Comparison of ENCODE assay signal across 20 mouse cellular contexts in genomic region chr7:29374054-29374453, GRCm38 (mm10).
DNase-seq lines count a peak whose midpoint lies in the region; ATAC-seq and TF ChIP-seq lines count a peak whose summit lies in the region.
"Had no signal": no experiment of that assay in that cellular context is flagged by ENCODE, and none has a peak within 500 bp of the region (broad histone marks: within the 10 kb centered on the region; RNA-seq: fewer than 3 reads in every experiment).

No protein-coding gene starts in this region.

- no peak overlapping the region for H3K4me3 ChIP-seq in layer of hippocampus, adult 2 months
- H3K4me3 ChIP-seq in lung, adult 2 months (replicated peaks; ENCODE audit: extremely low read depth, low read depth, low read length): no peak overlapping the region
- H3K4me3 ChIP-seq in lung, embryonic 16.5 days (ENCODE audit: low read length): no peak overlapping the region
- H3K4me3 ChIP-seq: embryonic facial prominence, embryonic 10.5 days; forebrain, embryonic 13.5 days; heart, embryonic 10.5 days; heart, embryonic 15.5 days had no signal

- peak; percentile 55 for ATAC-seq in lung, embryonic 16.5 days (ENCODE audit: low read depth)
- ATAC-seq: forebrain, embryonic 13.5 days; forebrain, postnatal 0 days; hindbrain, embryonic 16.5 days had no signal

- H3K4me2 ChIP-seq in lung, embryonic 16.5 days (ENCODE audit: low read depth, low read length): no peak overlapping the region
- H3K4me2 ChIP-seq: forebrain, embryonic 13.5 days; heart, embryonic 15.5 days had no signal

- H3K27ac ChIP-seq in layer of hippocampus, adult 2 months: peak overlapping the region; percentile 56; the same call in 1 of the 2 replicates
- H3K27ac ChIP-seq in lung, embryonic 16.5 days (ENCODE audit: low read length): no peak overlapping the region
- H3K27ac ChIP-seq: embryonic facial prominence, embryonic 10.5 days; forebrain, embryonic 13.5 days; heart, embryonic 10.5 days; heart, embryonic 15.5 days had no signal

- H3K27me3 ChIP-seq in lung, embryonic 16.5 days (ENCODE audit: control insufficient read depth, insufficient read depth, low read depth, low read length): no peaks in the 10 kb centered on the region
- H3K27me3 ChIP-seq: forebrain, embryonic 13.5 days; heart, embryonic 15.5 days had no signal

- 73% methylated on average over 6 of the region's 6 CpGs for WGBS in lung, adult 2 months
- WGBS in lung, embryonic 16.5 days: 60% methylated on average over 6 of the region's 6 CpGs

- H3K9me3 ChIP-seq in lung, embryonic 16.5 days (ENCODE audit: control insufficient read depth, low read length): no peaks in the 10 kb centered on the region
- H3K9me3 ChIP-seq: embryonic facial prominence, embryonic 10.5 days; forebrain, embryonic 13.5 days; heart, embryonic 10.5 days; heart, embryonic 15.5 days had no signal

- DNase-seq in layer of hippocampus, adult 2 months (ENCODE audit: low spot score in 2 of 2): no peak
- no peak for DNase-seq in layer of hippocampus, adult 9-10 months (ENCODE audit: low spot score)
- no peak for DNase-seq in lung, adult 2 months
- peak; percentile 22 for DNase-seq in lung, postnatal 25 days (ENCODE audit: low spot score)
- no peak for DNase-seq in embryo, embryonic 10 days (ENCODE audit: low spot score)
- DNase-seq in right cerebral cortex, adult 18-20 months: no peak
- DNase-seq: adrenal gland, postnatal 10 days; cerebellum, adult 11-12 months; cerebellum, adult 9-11 months; cerebellum, postnatal 36 days; forebrain, postnatal 0 days; gastrocnemius, postnatal 36 days; heart, adult 18-20 months; heart, postnatal 14 days had no signal

- no peak overlapping the region for H3K9ac ChIP-seq in lung, embryonic 16.5 days (ENCODE audit: low read length)
- H3K9ac ChIP-seq: forebrain, embryonic 13.5 days; forebrain, postnatal 0 days; heart, embryonic 15.5 days had no signal

- H3K36me3 ChIP-seq in lung, embryonic 16.5 days (ENCODE audit: control insufficient read depth, insufficient read depth, low read length): peaks cover 26% of the 10 kb centered on the region
- H3K36me3 ChIP-seq: heart, embryonic 15.5 days had no signal

- TF ChIP-seq POLR2A in lung, adult 2 months (IDR thresholded peaks at IDR 0.05; ENCODE audit: borderline replicate concordance, extremely low read depth, low read depth, low read length): 0 out of 2 replicates have a peak, but pooled peaks have one; percentile 8

- H3K4me1 ChIP-seq in lung, adult 2 months (ENCODE audit: control insufficient read depth, insufficient read depth, low read length): no peaks in the 10 kb centered on the region
- H3K4me1 ChIP-seq in lung, embryonic 16.5 days (replicated peaks; ENCODE audit: control insufficient read depth, insufficient read depth, low read length): no peaks in the 10 kb centered on the region
- H3K4me1 ChIP-seq: embryonic facial prominence, embryonic 10.5 days; forebrain, embryonic 13.5 days; heart, embryonic 10.5 days; heart, embryonic 15.5 days had no signal

- no peak for TF ChIP-seq CTCF in layer of hippocampus, adult 2 months (conservative IDR thresholded peaks at IDR 0.05)
- TF ChIP-seq CTCF in lung, adult 2 months (IDR thresholded peaks at IDR 0.05; ENCODE audit: insufficient read depth, low read length): no peak
